Mouse (Mus musculus) heart, postnatal 0 days (tissue): ENCODE data around the gene Rfx3.

Experiments used
- CTCF ChIP-seq: IDR thresholded peaks from 2 replicates; pipeline ENCODE4 v1.5.1; 2016; ENCODE audit warnings: antibody characterized with exemption, control low read depth, low read depth
- EP300 ChIP-seq: IDR thresholded peaks from 2 replicates; pipeline ENCODE4 v1.6.1; 2016; ENCODE audit warnings: antibody characterized with exemption, low read depth

- TF ChIP-seq CTCF (no peak), EP300 (no peak)
These were observed 172.9 kb downstream of the Rfx3 start for GRCm38 (mm10) chr19:27838041-27838440.
